Mouse (Mus musculus): ENCODE measurements around the gene Adamtsl2. TPM values are rescaled to one million over a fixed set of nuclear protein-coding genes. Genes with fewer than 3 reads are reported as not detected.

Gene Adamtsl2
- total RNA-seq, 2 experiments from 2014 or later, result 20.4 to 23.7 TPM

Other genes starting within 250 kb of the Adamtsl2 start
- not detected for gene Abo, start 214.4 kb upstream of the Adamtsl2 start, total RNA-seq (2021)
- gene Surf6, start 176.5 kb upstream of the Adamtsl2 start, total RNA-seq (2021), result 10 to 100 TPM; 25.9 to 35.5 TPM
- 10 to 100 TPM; 49.6 to 51.7 TPM for gene Med22, start 168.7 kb upstream of the Adamtsl2 start, total RNA-seq (2021)
- gene Rpl7a, start 168.6 kb upstream of the Adamtsl2 start, total RNA-seq (2021), result 100 to 1,000 TPM; 490 to 502 TPM
- 10 to 100 TPM; 38.8 to 43.5 TPM for gene Surf2, start 163.0 kb upstream of the Adamtsl2 start, total RNA-seq (2021)
- gene Surf1, start 162.8 kb upstream of the Adamtsl2 start, total RNA-seq (2021), result 100 to 1,000 TPM; 108 to 115 TPM
- 100 to 1,000 TPM; 129 to 195 TPM for gene Surf4, start 145.5 kb upstream of the Adamtsl2 start, total RNA-seq (2021)
- gene Stkld1, start 145.3 kb upstream of the Adamtsl2 start, total RNA-seq (2021), result under 1 TPM; 0.19 to 0.63 TPM
- gene Rexo4, start 115.0 kb upstream of the Adamtsl2 start, total RNA-seq (2021), result 10 to 100 TPM; 38.5 to 41.3 TPM
- not detected for gene Adamts13, start 106.0 kb upstream of the Adamtsl2 start, total RNA-seq (2021)
- gene Cacfd1, start 69.5 kb upstream of the Adamtsl2 start, total RNA-seq (2021), result 10 to 100 TPM; 46.9 to 62.8 TPM
- 1 to 10 TPM in 1 of 2 experiments, under 1 TPM in 1; 0.33 to 1.1 TPM for gene Slc2a6, start 51.4 kb upstream of the Adamtsl2 start, total RNA-seq (2021)
- not detected for gene Mymk, start 7.2 kb upstream of the Adamtsl2 start, total RNA-seq (2021)
- gene Fam163b, start 63.1 kb downstream of the Adamtsl2 start, total RNA-seq (2021), result 1 to 10 TPM; 2.4 to 2.9 TPM
- gene Dbh, start 85.9 kb downstream of the Adamtsl2 start, total RNA-seq (2021), result 100 to 1,000 TPM; 311 to 388 TPM
- 1 to 10 TPM; 7.0 to 9.2 TPM for gene Sardh, start 169.0 kb downstream of the Adamtsl2 start, total RNA-seq (2021)